Comparison of ENCODE assay signal across 12 mouse cellular contexts in genomic region chr7:117412405-117412804, GRCm38 (mm10). TPM values are rescaled to one million over a fixed set of nuclear protein-coding genes. Genes with fewer than 3 reads are reported as not detected.
A peak's percentile ranks its signal among the peaks of the same experiment; 100 is the strongest.
DNase-seq lines count a peak whose midpoint lies in the region; ATAC-seq and TF ChIP-seq lines count a peak whose summit lies in the region.
"Had no signal": no experiment of that assay in that cellular context is flagged by ENCODE, and none has a peak within 500 bp of the region (broad histone marks: within the 10 kb centered on the region; RNA-seq: fewer than 3 reads in every experiment).

No protein-coding gene starts in this region.

- no peak overlapping the region for H3K4me2 ChIP-seq in neural tube, embryonic 11.5 days (ENCODE audit: low read depth)
- no peak overlapping the region for H3K4me2 ChIP-seq in neural tube, embryonic 15.5 days
- H3K4me2 ChIP-seq: stomach, embryonic 15.5 days had no signal

- peaks cover 1% of the 10 kb centered on the region; the same call in 1 of the 2 replicates for H3K4me1 ChIP-seq in heart, adult 2 months (ENCODE audit: control insufficient read depth, insufficient read depth, low read length)
- no peaks in the 10 kb centered on the region for H3K4me1 ChIP-seq in neural tube, embryonic 11.5 days (ENCODE audit: control insufficient read depth, insufficient read depth, low read length)
- H3K4me1 ChIP-seq in neural tube, embryonic 15.5 days = no peaks in the 10 kb centered on the region
- H3K4me1 ChIP-seq: stomach, embryonic 15.5 days had no signal

- H3K79me2 ChIP-seq in heart, adult 2 months (replicated peaks; ENCODE audit: control insufficient read depth, insufficient read depth, low read length) = no peaks in the 10 kb centered on the region

- no peaks in the 10 kb centered on the region for H3K27me3 ChIP-seq in heart, adult 2 months (ENCODE audit: control insufficient read depth, insufficient read depth, low read length)
- no peaks in the 10 kb centered on the region for H3K27me3 ChIP-seq in neural tube, embryonic 11.5 days (ENCODE audit: control insufficient read depth, insufficient read depth, low read length)
- no peaks in the 10 kb centered on the region for H3K27me3 ChIP-seq in neural tube, embryonic 15.5 days (replicated peaks)
- H3K27me3 ChIP-seq: stomach, embryonic 15.5 days had no signal

- intact Hi-C loops in heart, adult 2 months (cut with DNase I) = no loop called here
- intact Hi-C loops in heart, postnatal 25 days (cut with DNase I) = no loop called here

- WGBS in heart, adult 2 months = 24% methylated on average over 5 of the region's 5 CpGs
- 89% methylated on average over 5 of the region's 5 CpGs for WGBS in neural tube, embryonic 11.5 days
- 72% methylated on average over 5 of the region's 5 CpGs for WGBS in neural tube, embryonic 15.5 days

- H3K36me3 ChIP-seq in heart, adult 2 months (ENCODE audit: control insufficient read depth, insufficient read depth, low read length) = no peaks in the 10 kb centered on the region
- H3K36me3 ChIP-seq in neural tube, embryonic 11.5 days (ENCODE audit: control insufficient read depth, insufficient read depth, low read length) = no peaks in the 10 kb centered on the region
- no peaks in the 10 kb centered on the region for H3K36me3 ChIP-seq in neural tube, embryonic 15.5 days
- H3K36me3 ChIP-seq: G1E; stomach, embryonic 15.5 days had no signal

- no peak overlapping the region for H3K27ac ChIP-seq in heart, adult 2 months
- H3K27ac ChIP-seq in neural tube, embryonic 11.5 days (ENCODE audit: low read depth, low read length) = no peak overlapping the region
- H3K27ac ChIP-seq in neural tube, embryonic 15.5 days (replicated peaks) = no peak overlapping the region
- H3K27ac ChIP-seq: forebrain, embryonic 10.5 days; stomach, embryonic 15.5 days had no signal

- no peak for TF ChIP-seq EP300 in heart, adult 2 months (IDR thresholded peaks at IDR 0.05; ENCODE audit: insufficient read depth, low read depth, low read length)

- H3K4me3 ChIP-seq in heart, adult 2 months = no peak overlapping the region
- no peak overlapping the region for H3K4me3 ChIP-seq in neural tube, embryonic 11.5 days (ENCODE audit: low read depth, low read length)
- no peak overlapping the region for H3K4me3 ChIP-seq in neural tube, embryonic 15.5 days (replicated peaks)
- H3K4me3 ChIP-seq: forebrain, embryonic 10.5 days; stomach, embryonic 15.5 days had no signal

- ATAC-seq in neural tube, embryonic 11.5 days (ENCODE audit: insufficient read depth, low FRiP score, low TSS enrichment) = no peak
- no peak for ATAC-seq in neural tube, embryonic 15.5 days (ENCODE audit: low FRiP score)
- ATAC-seq: inflammation-experienced regulatory T-cells, adult 6 months had no signal

- DNase-seq in heart, adult 2 months = peak; percentile 46 to 55
- no peak for DNase-seq in heart, postnatal 25 days (ENCODE audit: low spot score)
- DNase-seq in neural tube, embryonic 11.5 days (ENCODE audit: low spot score) = peak; percentile 9
- DNase-seq in gastrocnemius, postnatal 25 days = peak; percentile 73
- DNase-seq in right cerebral cortex, postnatal 25 days = peak; percentile 26
- DNase-seq in spleen, postnatal 36 days (ENCODE audit: low spot score in 2 of 2) = no peak
- DNase-seq in ovary, postnatal 10 days (ENCODE audit: low spot score) = no peak

- no peak overlapping the region for H3K9ac ChIP-seq in heart, adult 2 months (ENCODE audit: low read depth, low read length)
- H3K9ac ChIP-seq in neural tube, embryonic 11.5 days (ENCODE audit: low read length) = no peak overlapping the region
- H3K9ac ChIP-seq in neural tube, embryonic 15.5 days (replicated peaks) = no peak overlapping the region
- H3K9ac ChIP-seq: stomach, embryonic 15.5 days had no signal

- TF ChIP-seq POLR2A in heart, adult 2 months (IDR thresholded peaks at IDR 0.05; ENCODE audit: insufficient read depth, low read depth, low read length) = no peak

- no peak for TF ChIP-seq CTCF in heart, adult 2 months (IDR thresholded peaks at IDR 0.05)

- no peaks in the 10 kb centered on the region for H3K9me3 ChIP-seq in neural tube, embryonic 11.5 days (ENCODE audit: control insufficient read depth, low read length)
- H3K9me3 ChIP-seq in neural tube, embryonic 15.5 days (replicated peaks) = no peaks in the 10 kb centered on the region
- H3K9me3 ChIP-seq: forebrain, embryonic 10.5 days; stomach, embryonic 15.5 days had no signal

RNA-seq across cellular contexts. Expression of gene Xylt1, which starts 31.6 kb away (rescaled TPM):
- total RNA-seq in heart, adult 2 months (2021) = 1 to 10 TPM; 1.4 to 2.3 TPM
- polyA plus RNA-seq in heart, adult 2 months (2012; rRNA removed) = 1.2 and 1.8 TPM in 2 replicates
- total RNA-seq in heart, postnatal 25 days (2021) = 1 to 10 TPM; 2.8 to 3.2 TPM
- polyA plus RNA-seq in neural tube, embryonic 11.5 days (2014; fragmentation: Nextera tagmentation; extraction: Ambion mirVana) = 1.5 and 1.6 TPM in 2 replicates
- 2.1 and 2.3 TPM in 2 replicates for polyA plus RNA-seq in neural tube, embryonic 15.5 days (2015; fragmentation: Nextera tagmentation; extraction: Ambion mirVana)
- 1 to 10 TPM; 4.6 to 6.2 TPM for total RNA-seq in gastrocnemius, postnatal 25 days (2021)
- polyA plus RNA-seq: G1E had no signal

Comparison
In these comparisons a context has a peak if more than half of its experiments do, and no peak if none do; other contexts are left out.
1. DNase-seq: peak in heart, adult 2 months (2 of 2), neural tube, embryonic 11.5 days (single experiment), gastrocnemius, postnatal 25 days (single experiment) and right cerebral cortex, postnatal 25 days (single experiment); none in heart, postnatal 25 days (single experiment), spleen, postnatal 36 days (0 of 2) and ovary, postnatal 10 days (single experiment).